Mouse (Mus musculus) CH12.LX (cell line): Measurements from ENCODE around the gene Atp1a4. TPM values are rescaled to one million over a fixed set of nuclear protein-coding genes. Genes with fewer than 3 reads are reported as not detected.

ENCODE experiments used
- DNase-seq: peaks from one replicate; pipeline ENCODE4 v3.0.0-alpha.2; 2013; ENCODE audit errors: extremely low read depth
- H3K27ac ChIP-seq: 2 replicates; pipeline ENCODE4 v1.5.1; 2012; ENCODE audit warnings: low read depth, mild to moderate bottlenecking, control low read depth, moderate library complexity; ENCODE audit not compliant: insufficient read depth
- H3K27me3 ChIP-seq: replicated peaks from 2 replicates; pipeline ENCODE3; 2012; ENCODE audit warnings: inconsistent platforms
- H3K36me3 ChIP-seq, 2 experiments: replicated peaks in 1 of 2; 2 replicates each; pipeline versions ENCODE3 to v1.6.1; 2012; ENCODE audit warnings: inconsistent platforms in 1 of 2, low read length in 1 of 2, mild to moderate bottlenecking in 1 of 2, mixed read lengths in 1 of 2, moderate library complexity in 1 of 2; ENCODE audit not compliant: control insufficient read depth in 1 of 2, insufficient read depth in 1 of 2
- H3K4me1 ChIP-seq, 2 experiments: 2 replicates each; pipeline ENCODE4 v1.6.1; 2012; ENCODE audit warnings: inconsistent platforms in 1 of 2, moderate library complexity in 1 of 2; ENCODE audit not compliant: insufficient read depth in 2 of 2, control insufficient read depth in 1 of 2
- H3K4me2 ChIP-seq: 2 replicates; pipeline ENCODE4 v1.6.1; 2012; ENCODE audit warnings: low read depth, mild to moderate bottlenecking, control low read depth; ENCODE audit not compliant: poor library complexity, insufficient read depth, severe bottlenecking
- H3K4me3 ChIP-seq, 3 experiments: fragments of 150-350 bp in 1 of 3; sonication (generic) in 1 of 3; replicated peaks in 1 of 3; 2 replicates each; pipeline versions ENCODE3 to v1.5.1; 2011 to 2012; ENCODE audit warnings: low read depth in 2 of 3, low read length in 2 of 3, mild to moderate bottlenecking in 2 of 3, moderate library complexity in 2 of 3, control low read depth in 1 of 3, improper control_type of control experiment in 1 of 3, inconsistent platforms in 1 of 3, mixed read lengths in 1 of 3; ENCODE audit not compliant: poor library complexity in 1 of 3
- H3K79me2 ChIP-seq: replicated peaks from 2 replicates; pipeline ENCODE4 v1.6.1; 2012; ENCODE audit warnings: mild to moderate bottlenecking, moderate library complexity; ENCODE audit not compliant: control insufficient read depth, poor library complexity, insufficient read depth, severe bottlenecking; ENCODE audit errors: extremely low read depth
- H3K9ac ChIP-seq: 2 replicates; pipeline ENCODE4 v1.6.1; 2012; ENCODE audit warnings: low read depth, mild to moderate bottlenecking, control low read depth, moderate library complexity; ENCODE audit not compliant: insufficient read depth
- H3K9me3 ChIP-seq: replicated peaks from 2 replicates; pipeline ENCODE3; 2012; ENCODE audit warnings: low read length, inconsistent platforms, mixed read lengths
- CHD2 ChIP-seq: IDR thresholded peaks from 2 replicates; pipeline ENCODE4 v1.6.1; 2011; ENCODE audit warnings: low read length, improper control_type of control experiment
- ELF1 ChIP-seq: IDR thresholded peaks from 2 replicates; pipeline ENCODE4 v1.6.1; 2014; ENCODE audit warnings: low read depth, mild to moderate bottlenecking, inconsistent platforms, low read length, improper control_type of control experiment
- EP300 ChIP-seq: IDR thresholded peaks from 2 replicates; pipeline ENCODE4 v1.6.1; 2011; ENCODE audit warnings: low read length, improper control_type of control experiment
- JUND ChIP-seq: conservative IDR thresholded peaks from 2 replicates; pipeline ENCODE4 v1.6.1; 2011; ENCODE audit warnings: low read depth, low read length, improper control_type of control experiment
- KAT2A ChIP-seq: IDR thresholded peaks from 2 replicates; pipeline ENCODE4 v1.6.1; 2012; ENCODE audit warnings: low read length, improper control_type of control experiment, inconsistent platforms; ENCODE audit not compliant: insufficient replicate concordance
- MAX ChIP-seq: IDR thresholded peaks from 2 replicates; pipeline ENCODE4 v1.6.1; 2011; ENCODE audit warnings: low read length, improper control_type of control experiment
- MAZ ChIP-seq: IDR thresholded peaks from 2 replicates; pipeline ENCODE4 v1.6.1; 2012; ENCODE audit warnings: low read depth, mild to moderate bottlenecking, inconsistent platforms, low read length, improper control_type of control experiment, moderate library complexity
- POLR2AphosphoS2 ChIP-seq: IDR thresholded peaks from 2 replicates; pipeline ENCODE4 v1.6.1; 2011; ENCODE audit warnings: low read depth, low read length, improper control_type of control experiment
- RAD21 ChIP-seq: IDR thresholded peaks from 2 replicates; pipeline ENCODE4 v1.6.1; 2011; ENCODE audit warnings: low read depth, mild to moderate bottlenecking, low read length, improper control_type of control experiment, moderate library complexity
- RCOR1 ChIP-seq: conservative IDR thresholded peaks from 2 replicates; pipeline ENCODE4 v1.6.1; 2012; ENCODE audit warnings: low read depth, mild to moderate bottlenecking, inconsistent platforms, low read length, improper control_type of control experiment
- SMC3 ChIP-seq: IDR thresholded peaks from 2 replicates; pipeline ENCODE4 v1.6.1; 2011; ENCODE audit warnings: low read depth, low read length, improper control_type of control experiment
- TBP ChIP-seq: conservative IDR thresholded peaks from 2 replicates; pipeline ENCODE4 v1.6.1; 2011; ENCODE audit warnings: low read depth, low read length, improper control_type of control experiment
- UBTF ChIP-seq: IDR thresholded peaks from 2 replicates; pipeline ENCODE4 v1.6.1; 2012; ENCODE audit warnings: low read depth, mild to moderate bottlenecking, inconsistent platforms, low read length, improper control_type of control experiment, moderate library complexity
- USF2 ChIP-seq: conservative IDR thresholded peaks from 2 replicates; pipeline ENCODE4 v1.6.1; 2011; ENCODE audit warnings: low read depth, low read length, improper control_type of control experiment
- ZKSCAN1 ChIP-seq: IDR thresholded peaks from 2 replicates; pipeline ENCODE4 v1.6.1; 2012; ENCODE audit warnings: low read depth, inconsistent platforms, low read length, improper control_type of control experiment, borderline replicate concordance
- ZMIZ1 ChIP-seq: IDR thresholded peaks from 2 replicates; pipeline ENCODE4 v1.6.1; 2012; ENCODE audit warnings: low read depth, mild to moderate bottlenecking, inconsistent platforms, low read length, improper control_type of control experiment
- ZNF384 ChIP-seq: IDR thresholded peaks from 2 replicates; pipeline ENCODE4 v1.6.1; 2012; ENCODE audit warnings: low read depth, low read length, improper control_type of control experiment, inconsistent platforms
- dilution Hi-C: fragments of 300-500 bp; cut with MboI; formaldehyde crosslinking; loops from 2 replicates; pipeline ENCODE4 v1.14.3; 2020; ENCODE audit warnings: low sequenced_read_pairs; ENCODE audit not compliant: extremely low pct_unique_long_range_greater_than_20kb, extremely low pct_ligation_motif_present
- in situ Hi-C: fragments of 300-500 bp; cut with MboI; formaldehyde crosslinking; loops from 3 replicates; pipeline ENCODE4 v1.14.3; 2019; ENCODE audit warnings: low sequenced_read_pairs, low pct_ligation_motif_present, low pct_unique_long_range_greater_than_20kb, mixed read lengths
- polyA plus RNA-seq: library from polyadenylated mRNA; unstranded; fragments of >175 nt; gene quantifications from 2 replicates; pipeline ENCODE4 v1.2.1, GENCODE M21; 2012; ENCODE audit warnings: low read depth; ENCODE audit not compliant: insufficient read length
- total RNA-seq, 2 experiments: library from RNA; depleted of rRNA; stranded (reverse); fragments of 300-350 nt in 1 of 2; fragments of >200 nt in 1 of 2; gene quantifications; 2 replicates each; pipeline ENCODE4 v1.2.3; 2012 to 2014

Gene Atp1a4
- total and polyA plus RNA-seq, 3 experiments = not detected

GRCm38 (mm10) chr1:172301180-172301579 is 43.0 kb upstream of the Atp1a4 start:
- DNase-seq = no peak
- in situ Hi-C loops (loop anchor here (25.0 kb wide), 2 partner anchors 264 to 489 kb away; partner anchors contain the start of gene Vangl2), dilution Hi-C loops (no loop called here)

GRCm38 (mm10) chr1:172300247-172300646 is 42.0 kb upstream of the Atp1a4 start:
- TF ChIP-seq UBTF (no peak), RCOR1 (no peak), MAZ (no peak), EP300 (no peak), TBP (no peak), MAX (no peak), USF2 (no peak), SMC3 (no peak), CHD2 (no peak), RAD21 (no peak), ELF1 (no peak), POLR2AphosphoS2 (no peak), ZKSCAN1 (no peak), ZMIZ1 (no peak)
- Histone ChIP-seq H3K27ac (no peak overlapping the region), H3K9me3 (no peaks in the 10 kb centered on the region), H3K79me2 (no peaks in the 10 kb centered on the region), H3K4me1 (peaks cover 0 to 5% of the 10 kb centered on the region in 2 experiments; a peak in 2 of 4 replicates), H3K4me2 (no peak overlapping the region), H3K27me3 (peaks cover 33% of the 10 kb centered on the region), H3K9ac (no peak overlapping the region), H3K4me3 (no peak overlapping the region), H3K36me3 (no peaks in the 10 kb centered on the region)
- in situ Hi-C loops = loop anchor here (25.0 kb wide), 2 partner anchors 263 to 488 kb away; partner anchors contain the start of gene Vangl2
- dilution Hi-C loops = no loop called here
- no peak for DNase-seq

More at GRCm38 (mm10) chr1:172301180-172301579, 43.0 kb upstream of the Atp1a4 start:
- no peak for TF ChIP-seq ZNF384
- TF ChIP-seq JUND = no peak
- no peak for TF ChIP-seq KAT2A
- peaks cover 31% of the 10 kb centered on the region for H3K27me3 ChIP-seq
- peaks cover 8 to 14% of the 10 kb centered on the region in 2 experiments for H3K4me1 ChIP-seq
- H3K4me3 ChIP-seq = no peak overlapping the region
- H3K4me2 ChIP-seq = no peak overlapping the region
- H3K27ac ChIP-seq = no peak overlapping the region
- no peak overlapping the region for H3K9ac ChIP-seq
- H3K9me3 ChIP-seq = no peaks in the 10 kb centered on the region
- H3K36me3 ChIP-seq = no peaks in the 10 kb centered on the region
- H3K79me2 ChIP-seq = no peaks in the 10 kb centered on the region
